Mouse (Mus musculus): Measurements from ENCODE around the gene Vmn2r71. TPM values are rescaled to one million over a fixed set of nuclear protein-coding genes. Genes with fewer than 3 reads are reported as not detected.

Gene Vmn2r71
- polyA plus RNA-seq (2015; fragmentation: Nextera tagmentation; extraction: Ambion mirVana), result not detected in 2 replicates

- no peak for ATAC-seq (ENCODE audit: insufficient read depth, low FRiP score, low read depth)
- Histone ChIP-seq H3K4me2 (no peak within 1 kb of the TSS), H3K27ac (no peak within 1 kb of the TSS), H3K4me1 (no peaks in the 10 kb centered on the region), H3K9me3 (no peaks in the 10 kb centered on the region), H3K27me3 (replicated peaks) (no peaks in the 10 kb centered on the region), H3K9ac (no peak within 1 kb of the TSS), H3K4me3 (replicated peaks) (no peak within 1 kb of the TSS), H3K36me3 (no peaks in the 10 kb centered on the region)
- 78% methylated on average over 5 of the region's 5 CpGs for WGBS
Observed at GRCm38 (mm10) chr7:85562787-85563186, at the start of gene Vmn2r71. Gene Vmn2r71, plus strand, starts transcription at chr7:85563087.

GRCm38 (mm10) chr7:85542108-85542507 lies 20.8 kb upstream of the Vmn2r71 start:
- no peak for ATAC-seq (ENCODE audit: insufficient read depth, low FRiP score, low read depth)
- Histone ChIP-seq H3K27me3 (replicated peaks) (no peaks in the 10 kb centered on the region), H3K4me3 (replicated peaks) (no peak overlapping the region), H3K4me1 (no peaks in the 10 kb centered on the region), H3K4me2 (no peak overlapping the region), H3K9me3 (no peaks in the 10 kb centered on the region), H3K36me3 (no peaks in the 10 kb centered on the region), H3K27ac (no peak overlapping the region), H3K9ac (no peak overlapping the region)
- WGBS, result 89% methylated on average over 2 of the region's 2 CpGs

- Histone ChIP-seq H3K4me1 (no peaks in the 10 kb centered on the region), H3K9me3 (no peaks in the 10 kb centered on the region), H3K4me3 (replicated peaks) (no peak overlapping the region), H3K27me3 (replicated peaks) (no peaks in the 10 kb centered on the region), H3K27ac (no peak overlapping the region), H3K36me3 (no peaks in the 10 kb centered on the region), H3K4me2 (no peak overlapping the region), H3K9ac (no peak overlapping the region)
- no peak for ATAC-seq (ENCODE audit: insufficient read depth, low FRiP score, low read depth)
- 69% methylated on average over 2 of the region's 2 CpGs for WGBS
Observed at GRCm38 (mm10) chr7:85543118-85543517, 19.8 kb upstream of the Vmn2r71 start.

- Histone ChIP-seq H3K27me3 (replicated peaks) (no peaks in the 10 kb centered on the region), H3K27ac (no peak within 1 kb of the TSS), H3K4me3 (replicated peaks) (no peak within 1 kb of the TSS), H3K4me1 (no peaks in the 10 kb centered on the region), H3K36me3 (no peaks in the 10 kb centered on the region), H3K9me3 (no peaks in the 10 kb centered on the region), H3K9ac (no peak within 1 kb of the TSS), H3K4me2 (no peak within 1 kb of the TSS)
- no peak for ATAC-seq (ENCODE audit: insufficient read depth, low FRiP score, low read depth)
- 74% methylated on average over 2 of the region's 2 CpGs for WGBS
Observed at GRCm38 (mm10) chr7:85569092-85569491, 6.2 kb downstream of the Vmn2r71 start, which contains the start of gene Vmn2r70. Gene Vmn2r70, minus strand, starts transcription at chr7:85569192.

Other genes starting within 250 kb of the Vmn2r71 start
- not detected in 2 replicates for gene Vmn2r69, start 147.2 kb upstream of the Vmn2r71 start, polyA plus RNA-seq (2015; fragmentation: Nextera tagmentation; extraction: Ambion mirVana)
- not detected in 2 replicates for gene Vmn2r70, start 6.1 kb downstream of the Vmn2r71 start, polyA plus RNA-seq (2015; fragmentation: Nextera tagmentation; extraction: Ambion mirVana)
- gene Vmn2r72, start 192.0 kb downstream of the Vmn2r71 start, polyA plus RNA-seq (2015; fragmentation: Nextera tagmentation; extraction: Ambion mirVana), result not detected in 2 replicates